ENCODE assay signal across 7 mouse cellular contexts in the genomic region with DNA sequence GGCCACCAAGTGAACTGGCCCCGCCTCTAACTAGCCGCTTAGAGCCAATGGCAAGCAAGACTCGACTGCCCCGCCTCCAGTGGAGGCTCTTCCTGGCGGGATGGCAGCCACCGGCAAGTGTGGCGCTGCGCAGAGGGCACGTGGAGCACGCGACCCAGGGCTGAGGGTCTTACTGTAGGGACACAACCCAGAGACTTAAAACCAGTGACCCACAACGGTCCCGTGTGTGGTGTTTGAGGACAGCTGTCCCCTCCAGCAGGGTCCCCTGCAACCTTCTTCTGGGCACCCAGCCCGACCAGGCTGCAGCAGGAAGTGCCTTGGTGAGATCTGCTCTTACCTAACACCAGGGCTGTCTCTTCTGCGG. TPM values are rescaled to one million over a fixed set of nuclear protein-coding genes. Genes with fewer than 3 reads are reported as not detected.
DNase-seq lines count a peak whose midpoint lies in the region; ATAC-seq lines count a peak whose summit lies in the region.

No protein-coding gene starts in this region.

- H3K9me3 ChIP-seq in midbrain, embryonic 11.5 days (ENCODE audit: control insufficient read depth, low read length) = no peaks in the 10 kb centered on the region

- DNase-seq in adipocyte (ENCODE audit: low spot score) = peak; percentile 75
- peak; percentile 33 to 52 for DNase-seq in cerebellum, postnatal 36 days
- peak; percentile 65 for DNase-seq in gastrocnemius, postnatal 10 days
- DNase-seq in left cerebral cortex, postnatal 4 days = peak; percentile 74
- peak; percentile 95 for DNase-seq in midbrain, embryonic 11.5 days (ENCODE audit: low spot score, missing footprints)
- DNase-seq in spleen, adult 18-20 months = peak; percentile 70 to 80

- peak overlapping the region; percentile 28 for H3K9ac ChIP-seq in midbrain, embryonic 11.5 days (ENCODE audit: low read length)

- ATAC-seq in inflammation-experienced regulatory T-cells, adult 6 months = peak; percentile 93
- peak; percentile 92 for ATAC-seq in midbrain, embryonic 11.5 days (ENCODE audit: low FRiP score)

- peaks cover 6% of the 10 kb centered on the region; the same call in 1 of the 2 replicates for H3K4me1 ChIP-seq in midbrain, embryonic 11.5 days (ENCODE audit: control insufficient read depth, insufficient read depth, low read length)

- H3K4me3 ChIP-seq in midbrain, embryonic 11.5 days (ENCODE audit: low read depth, low read length) = peak overlapping the region; percentile 26

- H3K27ac ChIP-seq in midbrain, embryonic 11.5 days (ENCODE audit: low read depth, low read length) = no peak overlapping the region

- 5% methylated on average over 15 of the region's 15 CpGs for WGBS in midbrain, embryonic 11.5 days

- peaks cover 15% of the 10 kb centered on the region; the same call in 1 of the 2 replicates for H3K27me3 ChIP-seq in midbrain, embryonic 11.5 days (ENCODE audit: control insufficient read depth, insufficient read depth, low read length)

- intact Hi-C loops in left cerebral cortex, postnatal 4 days (cut with DNase I) = no loop called here

- H3K4me2 ChIP-seq in midbrain, embryonic 11.5 days = peak overlapping the region; percentile 70

- no peaks in the 10 kb centered on the region for H3K36me3 ChIP-seq in midbrain, embryonic 11.5 days (ENCODE audit: control insufficient read depth, insufficient read depth, low read length)

RNA-seq across cellular contexts. Expression of gene Osbpl5, which starts 0.2 kb away (rescaled TPM):
- 10 to 100 TPM; 33.3 to 40.2 TPM for total RNA-seq in gastrocnemius, postnatal 10 days (2021)
- 10 to 100 TPM; 19.0 to 34.0 (median 31.8) TPM for polyA plus RNA-seq in inflammation-experienced regulatory T-cells, adult 6 months (2017; shearing (Covaris generic))
- 10 to 100 TPM; 67.5 to 84.1 TPM for total RNA-seq in left cerebral cortex, postnatal 4 days (2021)
- polyA plus RNA-seq in midbrain, embryonic 11.5 days (2014; fragmentation: Nextera tagmentation; extraction: Ambion mirVana) = 11.2 and 13.0 TPM in 2 replicates

RNA-seq across cellular contexts. Expression of gene Mrgprg, which starts 9.8 kb away (rescaled TPM):
- not detected for total RNA-seq in gastrocnemius, postnatal 10 days (2021)
- not detected for polyA plus RNA-seq in inflammation-experienced regulatory T-cells, adult 6 months (2017; shearing (Covaris generic))
- total RNA-seq in left cerebral cortex, postnatal 4 days (2021) = not detected
- polyA plus RNA-seq in midbrain, embryonic 11.5 days (2014; fragmentation: Nextera tagmentation; extraction: Ambion mirVana) = not detected in 2 replicates

RNA-seq across cellular contexts. Expression of gene Mrgpre, which starts 27.3 kb away (rescaled TPM):
- 1 to 10 TPM; 1.2 to 1.5 TPM for total RNA-seq in gastrocnemius, postnatal 10 days (2021)
- polyA plus RNA-seq in inflammation-experienced regulatory T-cells, adult 6 months (2017; shearing (Covaris generic)) = 1 to 10 TPM; 3.9 to 6.4 (median 4.2) TPM
- total RNA-seq in left cerebral cortex, postnatal 4 days (2021) = 10 to 100 TPM; 15.3 to 16.5 TPM
- polyA plus RNA-seq in midbrain, embryonic 11.5 days (2014; fragmentation: Nextera tagmentation; extraction: Ambion mirVana) = 2.7 and 3.7 TPM in 2 replicates

Comparison
In these comparisons a context has a peak if more than half of its experiments do, and no peak if none do; other contexts are left out.
1. DNase-seq: peak in every context shown above with its lines; median percentile 95 in midbrain, embryonic 11.5 days; 75 in adipocyte; 75 in spleen, adult 18-20 months; 74 in left cerebral cortex, postnatal 4 days; 65 in gastrocnemius, postnatal 10 days; 42 in cerebellum, postnatal 36 days.
2. RNA of gene Mrgpre, which starts 27.3 kb away (total RNA-seq): 15.3 to 16.5 TPM in left cerebral cortex, postnatal 4 days; 1.2 to 1.5 TPM in gastrocnemius, postnatal 10 days; every median in the first group is over 4 times any median in the second.